Mouse (Mus musculus) liver (tissue): ENCODE measurements at regions not wholly inside any gene's neighbourhood (a gene's known extent, or its start where the extent isn't known, plus 50 kb on each side); places are given as distances from the start of the nearest gene placed in this dataset.

Source experiments
- DNase-seq: peaks from one replicate; pipeline ENCODE4 v3.0.0-alpha.2; 2020; ENCODE audit warnings: mixed read lengths

DNA sequence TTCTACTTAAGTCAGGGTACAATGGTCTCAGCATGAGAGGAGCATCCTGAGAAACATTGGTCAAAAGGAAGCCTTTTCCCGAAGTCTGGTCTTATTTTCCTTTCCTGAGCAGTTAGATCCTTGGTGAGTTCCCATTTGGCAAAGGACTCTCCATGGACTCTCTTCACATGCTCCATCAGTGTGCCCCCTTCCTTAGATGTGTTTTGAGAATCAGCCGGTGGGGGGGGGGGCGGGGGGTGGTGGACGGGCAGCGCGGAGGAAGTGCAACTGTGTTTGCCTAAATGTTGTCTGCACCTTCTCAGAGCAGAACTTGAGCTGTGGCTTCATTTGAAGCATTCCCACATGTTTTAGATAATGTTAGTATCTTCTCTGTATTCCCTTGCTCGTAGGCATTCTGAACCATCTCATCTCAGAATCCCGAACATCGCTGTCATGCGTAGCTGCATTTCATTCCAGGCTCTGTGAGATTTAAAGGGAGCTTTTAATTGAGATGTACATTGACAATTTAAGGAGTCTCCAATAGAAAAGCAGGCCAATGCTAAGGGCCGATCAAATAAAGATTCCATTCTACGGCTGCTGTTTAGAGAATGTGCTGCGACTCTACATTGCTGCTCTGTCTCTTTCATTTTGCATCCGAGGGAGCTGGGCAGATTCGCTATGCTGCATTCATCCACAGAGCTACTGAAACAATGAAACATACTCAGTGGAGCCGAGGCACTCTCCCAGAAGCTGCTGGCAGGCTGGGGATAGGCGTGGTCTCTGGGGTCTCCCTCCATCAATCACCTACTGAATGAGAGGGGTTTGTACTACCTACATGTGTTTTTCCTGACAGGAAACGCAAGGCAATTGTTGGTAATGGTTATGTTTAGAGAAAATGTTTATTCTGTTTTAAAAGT, 92.9 kb downstream of the Pax1 start:
- no peak for DNase-seq
